Mouse (Mus musculus): ENCODE measurements at regions not wholly inside any gene's neighbourhood (a gene's known extent, or its start where the extent isn't known, plus 50 kb on each side); places are given as distances from the start of the nearest gene placed in this dataset.

DNA sequence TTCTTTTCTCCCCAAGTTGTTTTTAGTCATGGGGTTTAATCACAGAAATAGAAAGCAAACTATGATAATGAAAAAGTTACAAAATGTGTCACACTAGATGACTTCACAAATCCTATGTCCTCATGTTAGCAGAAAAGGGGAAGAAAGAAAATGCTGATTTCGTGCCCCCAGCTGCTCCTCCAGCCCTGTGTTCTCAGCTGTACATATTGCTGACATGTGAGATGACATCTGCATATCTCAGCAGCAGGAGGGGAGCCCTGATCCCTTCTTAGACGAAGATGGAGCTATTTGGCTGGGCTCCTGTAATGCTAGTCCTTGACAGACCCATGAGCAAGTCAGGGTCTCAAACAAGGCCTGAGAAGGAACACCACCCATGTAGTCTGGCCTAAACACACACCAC, 162.1 kb upstream of the Pgrmc2 start:
- no peak for TF ChIP-seq CTCF (IDR thresholded peaks at IDR 0.05; ENCODE audit: control insufficient read depth, insufficient read depth, insufficient read length)
- no peak for TF ChIP-seq MAX (IDR thresholded peaks at IDR 0.05)
- TF ChIP-seq FOSL1 (IDR thresholded peaks at IDR 0.05; ENCODE audit: insufficient read depth, low read length, poor library complexity, severe bottlenecking) = no peak

All from C2C12 (cell line).